Mouse (Mus musculus) testis, adult 2 months (tissue): ENCODE data around the gene Ptrh1.

Experiments used
- CTCF ChIP-seq: fragments of 200-500 bp; IDR thresholded peaks from 2 replicates; pipeline ENCODE4 v1.5.1; 2012; ENCODE audit warnings: low read depth, mild to moderate bottlenecking, inconsistent platforms, low read length, moderate library complexity; ENCODE audit not compliant: control insufficient read depth, insufficient read depth, insufficient replicate concordance
- POLR2A ChIP-seq: fragments of 200-500 bp; IDR thresholded peaks from 2 replicates; pipeline ENCODE4 v1.6.1; 2012; ENCODE audit warnings: low read depth, mild to moderate bottlenecking, inconsistent platforms, low read length, moderate library complexity; ENCODE audit not compliant: control insufficient read depth

DNA sequence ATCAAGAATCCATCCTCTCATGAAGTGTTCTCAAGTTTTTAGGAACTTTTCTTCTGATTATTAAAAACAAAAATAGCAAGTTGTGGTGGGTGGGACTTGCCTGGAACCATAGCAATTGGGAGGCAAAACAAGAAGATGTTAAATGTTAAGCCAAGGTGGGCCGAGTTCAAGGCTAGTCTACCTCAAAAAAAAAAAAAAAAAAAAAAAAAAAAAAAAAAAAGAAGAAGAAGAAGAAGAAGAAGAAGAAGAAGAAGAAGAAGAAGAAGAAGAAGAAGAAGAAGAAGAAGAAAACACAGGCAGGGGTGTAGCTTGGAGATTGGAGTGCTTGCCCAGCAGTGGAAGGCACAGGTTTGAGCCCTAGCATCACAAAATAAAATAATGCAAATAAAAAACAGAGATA, 49.2 kb downstream of the Ptrh1 start:
- no peak for TF ChIP-seq CTCF
- no peak for TF ChIP-seq POLR2A
